Mouse (Mus musculus): Measurements from ENCODE around the gene Grk2.

Gene Grk2

DNA sequence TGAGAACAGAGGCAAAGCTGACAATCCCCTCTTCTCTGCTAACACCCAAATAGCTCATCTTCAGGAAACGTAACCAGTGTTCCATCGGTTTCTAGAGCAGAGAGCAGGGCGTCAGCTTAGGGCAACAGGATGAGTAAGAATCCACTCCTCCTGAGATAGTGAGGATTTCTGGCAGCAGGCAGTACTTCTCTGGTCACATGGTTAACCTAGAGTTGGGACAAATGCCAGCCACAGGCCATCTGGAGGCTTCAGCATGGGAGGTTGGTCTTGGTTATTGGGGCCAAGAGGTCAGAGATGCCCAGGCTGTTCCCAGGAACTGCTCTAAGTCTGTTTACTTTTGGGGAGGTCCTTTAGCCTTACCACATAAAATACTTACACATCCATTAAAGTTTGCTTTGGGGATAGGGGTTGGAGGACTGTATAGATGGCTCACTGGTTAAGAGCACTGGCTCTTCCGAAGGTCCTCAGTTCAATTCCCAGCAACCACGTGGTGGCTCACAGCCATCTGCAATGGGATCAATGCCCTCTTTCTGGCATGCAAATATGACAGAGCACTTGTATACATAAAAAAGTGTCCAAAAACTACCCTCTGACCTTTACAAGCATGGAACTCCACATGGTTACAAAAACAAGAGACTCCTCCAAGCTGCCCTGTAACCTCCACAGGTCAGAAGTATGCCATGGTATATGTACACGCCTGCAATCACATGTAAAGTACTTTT is 9.4 kb upstream of the Grk2 start:
- no peak for TF ChIP-seq GATA4 (IDR thresholded peaks at IDR 0.05; ENCODE audit: insufficient replicate concordance, low read length)

DNA sequence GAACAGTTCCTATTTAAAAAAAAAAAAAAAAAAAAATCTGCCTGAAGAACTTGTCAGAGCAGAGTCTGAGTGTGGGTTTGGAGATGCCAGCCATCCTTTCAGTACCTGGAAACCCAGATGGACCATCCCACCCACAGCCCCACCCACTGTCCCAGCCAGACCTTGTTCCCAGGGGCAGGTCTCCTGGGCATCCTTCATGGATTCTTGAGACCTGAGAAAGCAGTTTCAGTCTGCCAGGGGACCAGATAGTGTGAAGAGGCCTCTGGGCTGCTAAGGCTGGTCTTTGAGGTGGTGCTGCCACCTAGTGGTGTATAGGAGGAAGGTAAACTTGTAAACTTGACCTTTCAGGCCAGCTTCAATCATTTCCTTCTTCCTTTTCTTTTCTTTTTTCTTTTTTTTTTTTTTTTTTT is 3.8 kb upstream of the Grk2 start:
- TF ChIP-seq GATA4 (IDR thresholded peaks at IDR 0.05; ENCODE audit: insufficient replicate concordance, low read length) = no peak

DNA sequence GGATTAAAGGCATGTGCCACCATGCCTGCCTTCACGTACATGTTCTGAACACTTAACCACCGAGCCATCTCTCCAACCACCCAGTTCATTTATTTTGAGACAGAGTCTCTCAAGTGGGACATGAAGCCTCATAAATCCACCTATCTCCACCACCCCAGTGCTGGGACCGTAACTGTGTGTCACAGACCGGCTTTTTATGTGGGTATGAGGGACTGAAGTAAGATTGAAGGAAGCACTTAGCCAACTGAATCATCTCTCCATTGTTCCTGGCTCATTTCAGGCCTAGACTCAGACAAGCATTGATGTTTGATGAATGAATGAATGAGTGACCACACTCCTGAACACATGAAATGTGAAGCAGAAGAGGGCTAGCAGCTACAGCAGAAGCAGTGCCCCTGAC is 3.3 kb upstream of the Grk2 start:
- TF ChIP-seq GATA4 (IDR thresholded peaks at IDR 0.05; ENCODE audit: insufficient replicate concordance, low read length) = no peak

DNA sequence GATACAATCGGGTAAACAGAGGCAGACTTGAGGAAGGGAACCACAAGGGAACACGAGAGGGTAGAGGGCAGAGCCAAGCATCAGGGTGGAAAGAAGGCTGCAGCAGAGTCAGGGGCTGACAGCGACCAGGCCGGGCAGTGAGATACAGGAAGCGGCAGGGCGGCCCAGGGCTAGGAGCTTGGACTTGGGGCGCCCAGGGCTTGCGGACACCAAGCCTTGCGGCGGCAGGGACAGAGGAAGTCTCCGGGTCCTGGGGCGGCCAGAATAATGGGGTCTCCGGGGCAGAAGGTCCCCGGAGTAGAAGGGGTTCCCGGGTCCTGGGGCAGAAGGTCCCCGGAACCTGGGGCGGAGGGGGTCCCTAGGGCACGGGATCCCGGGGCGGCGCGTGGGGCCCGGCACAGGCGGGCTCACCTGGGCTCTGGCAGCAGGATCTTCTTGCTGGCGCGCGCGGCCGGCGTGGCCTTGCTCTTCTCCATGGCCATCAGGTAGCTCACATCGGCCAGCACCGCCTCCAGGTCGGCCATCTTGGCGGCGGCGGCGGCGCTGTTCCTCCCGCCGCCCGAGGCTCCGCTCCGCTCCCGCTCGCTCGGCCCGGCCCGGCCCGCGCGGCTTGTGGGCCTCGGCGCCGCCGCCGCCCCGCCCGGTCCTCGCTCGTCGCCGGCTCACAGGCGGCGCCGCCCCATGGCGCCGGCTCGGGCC is 382 bp downstream of the Grk2 start:
- TF ChIP-seq GATA4 (IDR thresholded peaks at IDR 0.05; ENCODE audit: insufficient replicate concordance, low read length) = no peak

DNA sequence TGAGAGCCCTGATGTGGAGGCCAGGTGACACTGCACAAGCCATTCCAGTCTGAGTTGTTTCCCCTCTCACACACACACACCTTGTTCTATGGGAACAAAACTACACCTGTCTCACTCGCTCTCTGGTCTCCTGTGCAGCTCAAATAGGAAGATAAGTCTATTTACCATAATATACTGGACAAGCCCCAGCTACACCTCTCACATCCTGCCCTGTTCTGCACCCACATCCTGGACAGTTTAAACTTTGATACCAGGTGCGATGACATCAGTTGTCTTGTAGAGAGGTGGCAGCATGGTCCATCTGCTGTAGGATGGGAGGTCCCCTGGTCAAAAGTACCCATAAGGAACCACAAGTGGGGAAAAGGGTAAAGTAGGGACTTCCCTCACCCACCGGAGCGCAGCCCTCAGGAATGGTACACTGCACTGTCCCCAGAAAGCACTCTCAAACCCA is 1.1 kb downstream of the Grk2 start:
- no peak for TF ChIP-seq GATA4 (IDR thresholded peaks at IDR 0.05; ENCODE audit: insufficient replicate concordance, low read length)

DNA sequence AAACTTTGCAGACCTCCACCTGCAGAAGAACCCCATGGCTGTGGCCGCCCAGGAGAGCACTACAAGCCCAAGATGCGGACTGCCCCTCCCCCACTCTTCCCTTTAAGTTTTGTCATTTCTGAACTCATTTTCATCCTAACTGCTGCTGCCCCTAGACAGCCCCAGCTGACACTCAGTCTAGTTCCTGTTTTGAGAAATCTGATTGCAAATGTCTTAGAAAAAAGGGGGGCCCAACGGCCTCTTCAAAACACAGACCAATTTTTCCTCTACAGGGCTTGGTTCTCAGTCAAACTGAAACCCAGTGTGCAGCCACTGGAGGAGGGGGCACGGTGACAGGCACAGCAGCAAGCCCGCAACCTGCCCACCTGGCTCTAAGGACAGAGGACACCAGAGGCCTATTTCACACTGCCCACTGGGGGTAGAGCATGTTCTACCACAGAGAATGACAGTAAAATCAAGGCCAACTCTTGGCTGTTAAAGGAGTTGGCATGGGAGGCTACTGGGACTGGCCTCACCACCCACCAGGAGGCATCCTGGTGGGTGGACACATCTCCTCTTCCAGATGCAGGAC is 1.7 kb downstream of the Grk2 start:
- TF ChIP-seq GATA4 (IDR thresholded peaks at IDR 0.05; ENCODE audit: insufficient replicate concordance, low read length) = no peak

DNA sequence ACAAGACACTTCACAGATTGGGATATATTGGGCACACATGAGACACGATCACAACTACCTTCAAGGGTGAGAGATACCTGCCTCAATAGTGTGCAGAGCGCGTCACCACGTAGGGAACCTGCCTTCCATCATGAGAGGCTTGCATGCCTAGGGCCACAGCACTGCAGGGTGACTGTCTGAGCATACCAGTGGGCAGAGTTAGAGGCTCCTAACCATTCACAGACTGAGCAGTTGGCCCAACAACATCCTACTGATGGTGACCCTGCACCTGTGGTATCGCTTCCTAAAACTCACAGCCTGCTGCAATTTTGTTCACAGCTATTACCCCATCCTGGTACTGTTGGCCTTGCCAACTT is 2.4 kb downstream of the Grk2 start:
- TF ChIP-seq GATA4 (IDR thresholded peaks at IDR 0.05; ENCODE audit: insufficient replicate concordance, low read length) = no peak

DNA sequence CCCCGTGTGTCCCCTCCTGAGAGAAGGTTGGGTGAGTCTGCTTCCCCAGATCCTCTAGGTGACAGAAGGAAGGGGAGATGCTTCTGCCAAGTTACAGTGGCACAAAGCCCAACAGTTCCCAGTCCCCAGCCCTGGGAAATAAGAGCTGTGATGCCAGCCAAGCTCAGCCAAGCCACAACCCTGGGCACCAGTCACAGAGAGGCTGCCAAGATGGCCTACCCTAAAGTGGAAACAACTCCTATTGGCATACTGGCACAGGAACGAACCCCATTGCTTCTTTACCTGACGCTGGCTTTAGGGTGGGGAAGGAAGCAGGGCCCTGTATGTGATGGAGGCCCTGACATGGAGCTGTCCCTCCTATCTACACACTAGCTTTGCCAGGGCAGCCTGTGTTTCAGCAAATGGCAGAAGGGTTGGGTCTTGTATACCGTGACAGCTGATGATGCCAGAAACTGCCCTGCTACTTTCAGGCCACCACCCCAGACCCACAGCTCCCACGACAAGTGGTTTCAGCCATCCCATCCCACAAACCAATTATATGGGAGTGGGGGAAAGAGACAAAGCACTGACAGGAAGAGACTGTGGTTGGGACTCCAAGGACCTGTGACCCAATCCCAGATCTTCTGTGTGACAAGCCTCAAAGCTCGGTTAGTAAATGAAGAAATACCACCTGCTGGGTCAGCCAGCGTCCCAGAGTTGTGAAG is 2.9 kb downstream of the Grk2 start:
- no peak for TF ChIP-seq GATA4 (IDR thresholded peaks at IDR 0.05; ENCODE audit: insufficient replicate concordance, low read length)

DNA sequence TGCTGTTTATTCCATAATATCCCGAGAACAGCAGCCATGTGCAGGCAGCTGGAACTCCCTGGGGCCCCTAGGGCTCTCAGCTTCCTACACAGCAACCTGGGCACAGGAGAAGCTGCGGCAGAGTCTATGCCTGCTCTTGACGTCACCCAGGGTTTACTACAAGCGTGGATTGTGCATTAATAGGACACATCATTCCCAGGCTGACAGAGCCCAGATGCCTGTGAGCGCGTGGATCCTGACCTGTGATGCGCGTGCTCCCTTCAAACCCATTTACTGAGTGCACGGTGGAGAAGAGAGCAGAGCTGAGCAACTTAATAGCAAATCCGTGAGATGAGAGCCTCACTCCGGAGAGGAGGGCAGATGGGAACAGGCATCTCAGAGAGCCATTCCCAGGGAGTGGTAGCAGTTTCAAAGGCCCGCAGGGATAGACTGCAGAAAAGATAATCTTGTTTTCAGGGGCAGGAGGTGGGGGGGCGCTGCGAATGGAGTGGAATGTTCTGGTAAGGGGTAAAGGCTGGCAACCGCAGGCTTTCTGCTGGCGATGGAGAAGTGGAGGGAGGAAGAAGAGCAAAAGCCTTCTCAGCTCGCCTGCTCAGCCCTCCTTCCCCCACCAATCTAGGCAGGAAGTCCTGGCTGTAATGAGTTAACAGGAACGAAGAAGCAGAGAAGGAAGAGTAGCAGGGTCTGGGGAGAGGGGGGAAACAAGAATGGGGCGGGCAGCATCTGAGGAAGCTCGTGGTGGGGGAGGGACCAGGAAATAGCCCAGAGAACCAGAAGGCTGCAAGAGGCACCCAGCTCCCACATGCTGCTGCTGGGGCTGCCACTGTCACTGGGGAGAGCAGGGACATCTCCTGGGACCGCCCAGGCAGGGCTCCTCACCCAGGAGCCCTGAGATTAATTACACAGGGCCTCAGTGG is 4.0 kb downstream of the Grk2 start:
- TF ChIP-seq GATA4 (IDR thresholded peaks at IDR 0.05; ENCODE audit: insufficient replicate concordance, low read length) = no peak

DNA sequence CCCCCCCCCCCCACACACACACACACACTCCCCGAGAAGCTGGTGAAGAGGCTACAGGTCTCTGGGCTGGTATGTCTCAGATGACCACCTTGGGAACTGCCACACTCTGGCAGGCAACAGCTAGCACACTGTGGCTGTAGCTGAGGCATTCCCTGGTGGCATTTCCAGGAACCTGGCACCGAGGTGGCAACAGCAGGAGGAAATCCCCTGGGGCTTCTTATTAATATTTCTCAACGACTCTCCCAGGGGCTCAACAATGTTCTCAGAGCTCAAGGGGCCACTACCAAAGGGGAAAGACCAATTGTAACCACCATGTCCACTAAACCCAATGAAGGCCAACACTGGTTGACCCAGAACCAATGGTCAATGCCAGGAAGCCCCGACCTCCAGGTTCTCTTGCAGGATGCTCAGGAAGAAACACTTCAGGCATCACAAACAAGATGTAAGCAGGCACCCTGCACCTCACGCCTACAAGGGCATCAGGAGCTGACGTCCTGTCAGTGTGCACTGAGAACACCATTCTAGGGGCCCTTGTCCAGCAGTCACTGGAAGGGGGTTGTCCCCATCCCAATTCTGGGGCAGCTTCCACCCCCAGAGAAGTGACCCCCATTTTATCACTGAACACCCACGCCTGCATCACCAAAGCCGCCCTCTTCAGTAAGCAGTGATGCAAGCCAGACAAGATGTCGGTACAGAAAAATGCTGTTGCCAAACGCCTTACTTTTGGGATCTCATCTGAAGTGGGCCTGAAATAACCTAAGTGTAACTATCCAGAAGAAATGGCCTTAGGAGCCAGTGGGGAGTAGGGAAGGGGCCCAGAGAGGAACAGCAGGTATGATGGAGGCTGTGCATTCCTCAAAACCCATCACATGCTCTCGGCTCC is 4.9 kb downstream of the Grk2 start:
- TF ChIP-seq GATA4 (IDR thresholded peaks at IDR 0.05; ENCODE audit: insufficient replicate concordance, low read length) = no peak

DNA sequence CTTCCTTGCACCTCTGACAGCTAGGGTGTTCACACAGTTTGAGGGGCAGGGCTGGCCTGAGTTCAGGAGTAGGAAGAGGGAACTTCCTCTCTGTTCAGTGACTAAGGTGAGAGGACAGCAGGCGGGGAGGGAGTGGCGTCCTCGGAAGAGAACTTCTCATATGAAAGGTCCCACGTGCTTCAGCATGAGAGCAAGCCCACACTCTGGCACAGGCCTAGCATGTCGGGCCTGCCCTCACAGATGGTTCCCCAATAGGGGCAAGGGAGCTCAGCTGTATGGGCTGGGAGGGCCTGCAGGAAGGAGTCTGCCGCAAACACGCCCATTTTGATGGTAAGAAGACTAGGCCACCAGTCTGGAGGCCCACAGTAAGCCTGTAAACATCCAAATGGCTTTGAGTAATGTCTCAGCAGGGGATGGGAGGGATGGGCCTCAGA is 5.7 kb downstream of the Grk2 start:
- TF ChIP-seq GATA4 (IDR thresholded peaks at IDR 0.05; ENCODE audit: insufficient replicate concordance, low read length) = no peak

DNA sequence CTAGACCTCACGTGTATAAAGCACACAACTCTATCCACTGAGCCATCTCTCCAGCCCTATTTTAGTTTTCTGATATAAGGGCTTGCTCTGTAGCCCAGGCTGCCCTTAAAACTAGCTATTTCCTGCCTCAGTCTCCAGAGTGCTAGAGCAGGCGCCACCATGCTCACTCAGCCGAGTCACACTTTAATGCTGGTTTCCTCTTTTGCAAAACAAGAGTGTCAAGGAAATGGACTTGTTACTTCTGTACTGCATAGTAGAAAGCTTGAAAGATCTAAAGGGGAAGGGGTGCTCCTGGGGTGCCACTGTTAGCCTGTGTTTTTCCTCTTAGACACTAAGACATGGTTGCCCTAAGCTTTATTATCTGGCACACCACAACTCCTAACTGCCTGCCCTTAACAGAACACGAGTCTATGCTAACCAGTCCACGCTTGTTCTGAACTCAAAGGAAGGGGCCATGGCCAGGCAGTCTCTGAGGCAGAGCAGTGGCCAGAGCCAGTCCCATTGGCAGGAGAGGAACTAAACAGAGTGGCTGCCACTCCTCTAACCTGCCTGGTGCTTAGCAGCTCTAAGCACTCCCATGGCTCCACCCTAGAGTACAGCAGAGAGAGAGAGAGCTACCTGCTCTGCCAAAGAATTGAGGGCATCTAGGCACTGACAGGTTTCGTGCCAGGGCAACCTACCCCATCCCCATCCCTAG is 6.3 kb downstream of the Grk2 start:
- TF ChIP-seq GATA4 (IDR thresholded peaks at IDR 0.05; ENCODE audit: insufficient replicate concordance, low read length) = no peak

DNA sequence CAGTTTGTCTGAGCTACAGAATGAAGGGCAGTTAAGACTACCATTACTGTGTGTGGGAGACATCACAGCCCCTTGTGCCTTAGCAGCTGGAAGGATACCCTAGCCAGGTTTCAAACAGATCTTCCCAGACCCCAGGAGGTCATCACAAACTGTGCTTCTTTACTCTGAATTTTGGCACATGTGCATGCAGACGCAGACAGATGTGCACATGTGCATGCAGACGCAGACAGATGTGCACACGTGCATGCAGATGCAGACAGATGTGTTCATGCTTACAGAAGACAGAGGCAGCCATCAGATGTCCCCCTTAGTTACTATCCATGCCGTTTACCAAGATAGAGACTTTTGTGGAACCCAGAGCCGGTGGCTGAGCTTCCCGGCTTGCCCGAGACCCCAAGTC is 6.9 kb downstream of the Grk2 start:
- TF ChIP-seq GATA4 (IDR thresholded peaks at IDR 0.05; ENCODE audit: insufficient replicate concordance, low read length) = no peak

Data from liver, adult (tissue).